Mouse (Mus musculus) MEL (cell line): ENCODE measurements at regions not wholly inside any gene's neighbourhood (a gene's known extent, or its start where the extent isn't known, plus 50 kb on each side); places are given as distances from the start of the nearest gene placed in this dataset.

Experiments
- DNase-seq: peaks from one replicate; pipeline ENCODE4 v3.0.0; 2011; ENCODE audit warnings: low read depth, low spot score
- H3K27ac ChIP-seq: 2 replicates; pipeline ENCODE4 v1.5.1; 2012; ENCODE audit warnings: low read depth, mild to moderate bottlenecking, control low read depth, low read length, moderate library complexity; ENCODE audit not compliant: control insufficient read depth
- H3K27me3 ChIP-seq, 2 experiments: fragments of 150-350 bp in 1 of 2; sonication (generic) in 1 of 2; 2 replicates each; pipeline ENCODE4 v1.6.1; 2012; ENCODE audit warnings: low read length in 2 of 2, mild to moderate bottlenecking in 2 of 2, improper control_type of control experiment in 1 of 2, moderate library complexity in 1 of 2; ENCODE audit not compliant: insufficient read depth in 2 of 2, control insufficient read depth in 1 of 2
- H3K36me3 ChIP-seq, 2 experiments: 2 replicates each; pipeline ENCODE4 v1.6.1; 2012 to 2014; ENCODE audit warnings: low read length in 2 of 2, improper control_type of control experiment in 1 of 2, inconsistent platforms in 1 of 2, mild to moderate bottlenecking in 1 of 2; ENCODE audit not compliant: insufficient read depth in 2 of 2, control insufficient read depth in 1 of 2
- H3K4me1 ChIP-seq, 2 experiments: fragments of 150-350 bp in 1 of 2; sonication (generic) in 1 of 2; 2 replicates each; pipeline ENCODE4 v1.6.1; 2012; ENCODE audit warnings: low read length in 2 of 2, improper control_type of control experiment in 1 of 2, mild to moderate bottlenecking in 1 of 2; ENCODE audit not compliant: insufficient read depth in 2 of 2, control insufficient read depth in 1 of 2
- H3K4me3 ChIP-seq, 2 experiments: fragments of 150-350 bp in 1 of 2; sonication (generic) in 1 of 2; 2 replicates each; pipeline ENCODE4 v1.5.1; 2012; ENCODE audit warnings: low read depth in 2 of 2, low read length in 2 of 2, mild to moderate bottlenecking in 2 of 2, moderate library complexity in 2 of 2, control low read depth in 1 of 2, improper control_type of control experiment in 1 of 2; ENCODE audit not compliant: control insufficient read depth in 1 of 2, insufficient read depth in 1 of 2
- H3K79me2 ChIP-seq: 2 replicates; pipeline ENCODE4 v1.6.1; 2012; ENCODE audit warnings: mild to moderate bottlenecking, low read length, moderate library complexity; ENCODE audit not compliant: control insufficient read depth, poor library complexity, insufficient read depth
- H3K9ac ChIP-seq: 2 replicates; pipeline ENCODE4 v1.6.1; 2012; ENCODE audit warnings: low read depth, mild to moderate bottlenecking, control low read depth, low read length, moderate library complexity; ENCODE audit not compliant: control insufficient read depth, poor library complexity, severe bottlenecking
- H3K9me3 ChIP-seq: fragments of 150-350 bp; sonication (generic); replicated peaks from 2 replicates; pipeline ENCODE4 v1.6.1; 2012; ENCODE audit warnings: mild to moderate bottlenecking, low read length, improper control_type of control experiment, moderate library complexity; ENCODE audit not compliant: insufficient read depth
- BHLHE40 ChIP-seq: IDR thresholded peaks from 2 replicates; pipeline ENCODE4 v1.6.1; 2012; ENCODE audit warnings: low read depth, mild to moderate bottlenecking, inconsistent platforms, low read length, improper control_type of control experiment, borderline replicate concordance
- CHD2 ChIP-seq: IDR thresholded peaks from 2 replicates; pipeline ENCODE4 v1.6.1; 2011; ENCODE audit warnings: low read length, improper control_type of control experiment
- EP300 ChIP-seq, 2 experiments: IDR thresholded peaks; 2 replicates each; pipeline ENCODE4 v1.6.1; 2011; ENCODE audit warnings: improper control_type of control experiment in 2 of 2, low read length in 2 of 2, low read depth in 1 of 2, mild to moderate bottlenecking in 1 of 2
- ETS1 ChIP-seq: IDR thresholded peaks from 2 replicates; pipeline ENCODE4 v1.6.1; 2012; ENCODE audit warnings: low read depth, mild to moderate bottlenecking, inconsistent platforms, low read length, improper control_type of control experiment, moderate library complexity
- GABPA ChIP-seq: IDR thresholded peaks from 2 replicates; pipeline ENCODE4 v1.6.1; 2012; ENCODE audit warnings: low read depth, mild to moderate bottlenecking, inconsistent platforms, low read length, improper control_type of control experiment, moderate library complexity
- GATA1 ChIP-seq: IDR thresholded peaks from 2 replicates; pipeline ENCODE4 v1.6.1; 2011; ENCODE audit warnings: low read depth, low read length, improper control_type of control experiment
- JUND ChIP-seq: IDR thresholded peaks from 2 replicates; pipeline ENCODE4 v1.6.1; 2011; ENCODE audit warnings: low read depth, mild to moderate bottlenecking, improper control_type of control experiment, low read length
- MAFK ChIP-seq: IDR thresholded peaks from 2 replicates; pipeline ENCODE4 v1.6.1; 2011; ENCODE audit warnings: low read depth, mild to moderate bottlenecking, low read length, improper control_type of control experiment, borderline replicate concordance
- MAZ ChIP-seq: IDR thresholded peaks from 2 replicates; pipeline ENCODE4 v1.6.1; 2012; ENCODE audit warnings: low read depth, mild to moderate bottlenecking, inconsistent platforms, low read length, improper control_type of control experiment
- MEF2A ChIP-seq: IDR thresholded peaks from 2 replicates; pipeline ENCODE4 v1.6.1; 2014; ENCODE audit warnings: low read depth, mild to moderate bottlenecking, inconsistent platforms, low read length, improper control_type of control experiment; ENCODE audit not compliant: poor library complexity, insufficient replicate concordance, severe bottlenecking; ENCODE audit errors: extremely low read depth
- NELFE ChIP-seq: IDR thresholded peaks from 2 replicates; pipeline ENCODE4 v1.6.1; 2011; ENCODE audit warnings: low read depth, low read length, improper control_type of control experiment
- RAD21 ChIP-seq: IDR thresholded peaks from 2 replicates; pipeline ENCODE4 v1.6.1; 2011; ENCODE audit warnings: mild to moderate bottlenecking, low read depth, low read length, improper control_type of control experiment
- RCOR1 ChIP-seq: IDR thresholded peaks from 2 replicates; pipeline ENCODE4 v1.6.1; 2012; ENCODE audit warnings: low read depth, mild to moderate bottlenecking, inconsistent platforms, low read length, improper control_type of control experiment
- TAL1 ChIP-seq: IDR thresholded peaks from 2 replicates; pipeline ENCODE4 v1.6.1; 2012; ENCODE audit warnings: mild to moderate bottlenecking, inconsistent platforms, low read length, moderate library complexity, mixed read lengths
- TCF12 ChIP-seq: IDR thresholded peaks from 2 replicates; pipeline ENCODE4 v1.6.1; 2014; ENCODE audit warnings: low read depth, mild to moderate bottlenecking, inconsistent platforms, low read length, improper control_type of control experiment, moderate library complexity
- UBTF ChIP-seq: IDR thresholded peaks from 2 replicates; pipeline ENCODE4 v1.6.1; 2012; ENCODE audit warnings: low read depth, mild to moderate bottlenecking, inconsistent platforms, low read length, improper control_type of control experiment, moderate library complexity, borderline replicate concordance; ENCODE audit not compliant: insufficient read depth
- ZNF384 ChIP-seq: IDR thresholded peaks from 2 replicates; pipeline ENCODE4 v1.6.1; 2012; ENCODE audit warnings: low read depth, mild to moderate bottlenecking, inconsistent platforms, low read length, improper control_type of control experiment

GRCm38 (mm10) chr13:37507146-37507545 is 162.1 kb downstream of the Ly86 start:
- no peak for DNase-seq
- Histone ChIP-seq H3K9ac (no peak overlapping the region), H3K36me3 (no peaks in the 10 kb centered on the region), H3K9me3 (no peaks in the 10 kb centered on the region), H3K4me3 (no peak overlapping the region), H3K79me2 (no peaks in the 10 kb centered on the region), H3K4me1 (peaks cover 0 to 8% of the 10 kb centered on the region in 2 experiments; a peak in 2 of 4 replicates), H3K27me3 (no peaks in the 10 kb centered on the region), H3K27ac (no peak overlapping the region)
- TF ChIP-seq RCOR1 (no peak), GATA1 (no peak), JUND (no peak), MAFK (no peak), UBTF (no peak), NELFE (no peak), RAD21 (no peak), MEF2A (no peak), MAZ (no peak)

GRCm38 (mm10) chr13:37508385-37509351 is 163.7 kb downstream of the Ly86 start:
- Histone ChIP-seq H3K4me3 (no peak overlapping the region), H3K27ac (no peak overlapping the region), H3K27me3 (no peaks in the 10 kb centered on the region), H3K36me3 (no peaks in the 10 kb centered on the region), H3K79me2 (no peaks in the 10 kb centered on the region), H3K9me3 (no peaks in the 10 kb centered on the region), H3K9ac (no peak overlapping the region), H3K4me1 (peaks cover 0 to 8% of the 10 kb centered on the region in 2 experiments; a peak in 2 of 4 replicates)
- TF ChIP-seq CHD2, result no peak
- no peak for TF ChIP-seq ZNF384
- no peak for TF ChIP-seq GABPA
- DNase-seq, result peak; percentile 10

GRCm38 (mm10) chr13:37509352-37509851 is 164.4 kb downstream of the Ly86 start:
- Histone ChIP-seq H3K4me1 (peaks cover 0 to 8% of the 10 kb centered on the region in 2 experiments; a peak in 2 of 4 replicates), H3K9me3 (no peaks in the 10 kb centered on the region), H3K4me3 (no peak overlapping the region), H3K9ac (no peak overlapping the region), H3K36me3 (no peaks in the 10 kb centered on the region), H3K27ac (no peak overlapping the region), H3K79me2 (no peaks in the 10 kb centered on the region), H3K27me3 (no peaks in the 10 kb centered on the region)
- no peak for TF ChIP-seq BHLHE40
- peak; percentile 60; the same call in 1 of the 2 replicates for TF ChIP-seq GATA1
- TF ChIP-seq ETS1, result peak; percentile 72
- TF ChIP-seq TAL1, result peak; percentile 90
- peak in 1 of 2 experiments; percentile 76; a peak in 2 of 4 replicates for TF ChIP-seq EP300 (IDR thresholded peaks at IDR 0.05; ENCODE audit: low read depth in 1 of 2, low read length in 2 of 2)
- TF ChIP-seq TCF12, result peak; percentile 89
- TF ChIP-seq NELFE, result no peak
- TF ChIP-seq MAFK, result no peak
- DNase-seq, result peak; percentile 79
